Mouse (Mus musculus): ENCODE data around the gene Gtf3c5. TPM values are rescaled to one million over a fixed set of nuclear protein-coding genes. Genes with fewer than 3 reads are reported as not detected.

Gtf3c5 gene
- total and polyA plus RNA-seq, 3 experiments, result 22.5 to 50.2 TPM; not detected in 1

DNA sequence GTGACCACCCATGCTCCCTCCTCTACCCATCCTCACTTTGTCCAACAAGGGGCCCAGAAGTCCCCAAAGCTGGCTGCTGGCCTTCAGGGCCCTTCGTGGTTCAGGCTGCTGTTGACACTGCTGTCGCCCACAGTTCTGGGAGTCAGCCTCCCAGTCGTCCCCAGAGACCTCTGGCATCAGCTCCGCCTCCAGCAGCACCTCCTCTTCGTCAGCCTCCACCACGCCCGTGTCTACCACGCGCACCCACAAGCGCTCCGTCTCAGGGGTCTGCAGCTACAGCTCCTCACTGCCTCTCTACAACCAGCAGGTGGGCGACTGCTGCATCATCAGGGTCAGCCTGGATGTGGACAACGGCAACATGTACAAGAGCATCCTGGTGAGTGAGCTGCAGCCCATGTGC, 34.4 kb downstream of the Gtf3c5 start:
- peaks cover 0 to 3% of the 10 kb centered on the region in 2 experiments; a peak in 1 of 4 replicates for H3K36me3 ChIP-seq (ENCODE audit: control insufficient read depth in 1 of 2, insufficient read depth in 2 of 2, low read length in 2 of 2)
- H3K9ac ChIP-seq (ENCODE audit: control insufficient read depth, low read depth, low read length, poor library complexity, severe bottlenecking), result no peak overlapping the region
- H3K4me1 ChIP-seq (ENCODE audit: control insufficient read depth in 1 of 2, insufficient read depth in 2 of 2, low read length in 2 of 2), result peaks cover 0 to 6% of the 10 kb centered on the region in 2 experiments; a peak in 2 of 4 replicates
- no peak overlapping the region for H3K27ac ChIP-seq (ENCODE audit: control insufficient read depth, low read depth, low read length)
- TF ChIP-seq RCOR1 (IDR thresholded peaks at IDR 0.05; ENCODE audit: low read depth, low read length) (no peak), CTCF (IDR thresholded peaks at IDR 0.05 in 2 of 3, conservative IDR thresholded peaks at IDR 0.05 in 1 of 3; ENCODE audit: control insufficient read depth in 1 of 3, insufficient read depth in 1 of 3, low read depth in 2 of 3, low read length in 3 of 3, poor library complexity in 1 of 3, severe bottlenecking in 1 of 3) (no peak), EP300 (IDR thresholded peaks at IDR 0.05; ENCODE audit: low read depth in 1 of 2, low read length in 2 of 2) (no peak), ZMIZ1 (IDR thresholded peaks at IDR 0.05; ENCODE audit: low read depth, low read length) (no peak), ZNF384 (IDR thresholded peaks at IDR 0.05; ENCODE audit: low read depth, low read length) (no peak), TAL1 (IDR thresholded peaks at IDR 0.05; ENCODE audit: low read length) (no peak), MEF2A (IDR thresholded peaks at IDR 0.05; ENCODE audit: extremely low read depth, insufficient replicate concordance, low read depth, low read length, poor library complexity, severe bottlenecking) (no peak), MYB (IDR thresholded peaks at IDR 0.05; ENCODE audit: low read depth, low read length) (no peak)
- H3K9me3 ChIP-seq (replicated peaks; ENCODE audit: insufficient read depth, low read length), result no peaks in the 10 kb centered on the region
- no peaks in the 10 kb centered on the region for H3K27me3 ChIP-seq (ENCODE audit: control insufficient read depth in 1 of 2, insufficient read depth in 2 of 2, low read length in 2 of 2)
- no peak overlapping the region for H3K4me3 ChIP-seq (ENCODE audit: control insufficient read depth in 1 of 2, insufficient read depth in 1 of 2, low read depth in 2 of 2, low read length in 2 of 2)
- H3K79me2 ChIP-seq (ENCODE audit: control insufficient read depth, insufficient read depth, low read length, poor library complexity), result no peaks in the 10 kb centered on the region
- DNase-seq (ENCODE audit: low read depth, low spot score), result no peak

DNA sequence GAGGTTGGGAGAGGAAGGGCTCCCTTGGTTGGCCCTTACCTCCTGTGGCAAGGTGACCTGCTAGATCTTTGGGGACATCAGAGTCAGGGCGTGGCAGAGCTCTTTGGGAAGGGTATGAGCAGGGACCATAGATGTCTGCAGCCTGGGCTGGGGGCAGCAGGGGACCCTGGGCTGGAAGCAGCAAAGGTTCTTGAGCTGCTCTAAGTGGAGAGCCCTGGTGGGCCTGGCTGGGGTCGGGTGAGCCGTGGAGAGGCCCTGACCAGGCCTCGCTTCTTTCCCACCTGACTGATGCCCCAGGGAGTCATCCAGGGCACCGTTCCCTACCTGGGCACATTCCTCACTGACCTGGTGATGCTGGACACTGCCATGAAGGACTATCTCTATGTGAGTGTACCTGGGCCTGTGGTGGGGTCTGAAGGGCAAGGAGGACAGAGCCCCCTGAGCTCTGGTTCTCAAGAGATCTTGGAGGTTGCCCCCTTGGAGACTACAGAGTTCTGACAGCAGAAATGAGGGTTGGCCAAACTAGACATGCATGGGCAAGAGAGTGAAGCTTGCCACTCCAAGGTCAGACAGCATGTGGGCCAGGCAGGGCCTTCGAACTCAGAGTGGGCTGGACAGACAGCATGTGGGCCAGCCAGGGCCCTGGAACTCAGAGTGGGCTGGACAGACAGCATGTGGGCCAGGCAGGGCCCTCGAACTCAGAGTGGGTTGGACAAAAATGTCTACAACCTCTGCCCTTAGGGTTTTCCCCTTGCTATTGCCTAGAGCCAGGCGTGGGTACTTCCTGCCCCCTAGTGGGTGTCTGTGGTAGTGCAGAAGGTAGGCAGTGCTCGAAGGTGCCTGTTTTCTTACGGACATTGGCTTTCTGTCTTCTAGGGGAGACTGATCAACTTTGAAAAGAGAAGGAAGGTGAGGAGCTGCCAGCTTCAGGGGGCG, 36.0 kb downstream of the Gtf3c5 start:
- no peak overlapping the region for H3K4me3 ChIP-seq (ENCODE audit: control insufficient read depth in 1 of 2, insufficient read depth in 1 of 2, low read depth in 2 of 2, low read length in 2 of 2)
- H3K9me3 ChIP-seq (replicated peaks; ENCODE audit: insufficient read depth, low read length), result no peaks in the 10 kb centered on the region
- no peak overlapping the region for H3K9ac ChIP-seq (ENCODE audit: control insufficient read depth, low read depth, low read length, poor library complexity, severe bottlenecking)
- no peak overlapping the region for H3K27ac ChIP-seq (ENCODE audit: control insufficient read depth, low read depth, low read length)
- no peaks in the 10 kb centered on the region for H3K79me2 ChIP-seq (ENCODE audit: control insufficient read depth, insufficient read depth, low read length, poor library complexity)
- peaks cover 0 to 6% of the 10 kb centered on the region in 2 experiments; a peak in 2 of 4 replicates for H3K4me1 ChIP-seq (ENCODE audit: control insufficient read depth in 1 of 2, insufficient read depth in 2 of 2, low read length in 2 of 2)
- TF ChIP-seq CTCF (IDR thresholded peaks at IDR 0.05 in 2 of 3, conservative IDR thresholded peaks at IDR 0.05 in 1 of 3; ENCODE audit: control insufficient read depth in 1 of 3, insufficient read depth in 1 of 3, low read depth in 2 of 3, low read length in 3 of 3, poor library complexity in 1 of 3, severe bottlenecking in 1 of 3), result peak; percentile 91 to 98 (median 93)
- peak; percentile 60; the same call in 1 of the 2 replicates for TF ChIP-seq ZC3H11A (IDR thresholded peaks at IDR 0.05; ENCODE audit: low read depth, low read length)
- TF ChIP-seq E2F4 (IDR thresholded peaks at IDR 0.05; ENCODE audit: borderline replicate concordance, low read depth, low read length), result no peak
- no peak for TF ChIP-seq HCFC1 (IDR thresholded peaks at IDR 0.05; ENCODE audit: low read depth, low read length)
- TF ChIP-seq TCF12 (IDR thresholded peaks at IDR 0.05; ENCODE audit: low read depth, low read length), result no peak
- TF ChIP-seq MAZ (IDR thresholded peaks at IDR 0.05; ENCODE audit: low read depth, low read length), result no peak
- TF ChIP-seq RAD21 (IDR thresholded peaks at IDR 0.05; ENCODE audit: low read depth, low read length), result peak; percentile 92
- TF ChIP-seq MEF2A (IDR thresholded peaks at IDR 0.05; ENCODE audit: extremely low read depth, insufficient replicate concordance, low read depth, low read length, poor library complexity, severe bottlenecking), result no peak
- TF ChIP-seq NRF1 (IDR thresholded peaks at IDR 0.05; ENCODE audit: insufficient read depth, low read depth, low read length, poor library complexity, severe bottlenecking), result no peak
- no peak for TF ChIP-seq SIN3A (IDR thresholded peaks at IDR 0.05; ENCODE audit: low read length)
- peak; percentile 79 for TF ChIP-seq SMC3 (IDR thresholded peaks at IDR 0.05; ENCODE audit: low read depth, low read length)
- TF ChIP-seq MXI1 (IDR thresholded peaks at IDR 0.05; ENCODE audit: low read depth, low read length), result no peak
- TF ChIP-seq MAX (IDR thresholded peaks at IDR 0.05; ENCODE audit: low read length), result no peak
- H3K27me3 ChIP-seq (ENCODE audit: control insufficient read depth in 1 of 2, insufficient read depth in 2 of 2, low read length in 2 of 2), result no peaks in the 10 kb centered on the region
- peaks cover 0 to 3% of the 10 kb centered on the region in 2 experiments; a peak in 1 of 4 replicates for H3K36me3 ChIP-seq (ENCODE audit: control insufficient read depth in 1 of 2, insufficient read depth in 2 of 2, low read length in 2 of 2)
- DNase-seq (ENCODE audit: low read depth, low spot score), result peak; percentile 79

Measured in MEL (cell line).